Mouse (Mus musculus): ENCODE results near the gene 1700037C18Rik. TPM values are rescaled to one million over a fixed set of nuclear protein-coding genes. Genes with fewer than 3 reads are reported as not detected.

The 1700037C18Rik gene
- 0.76 and 1.4 TPM in 2 replicates for polyA plus RNA-seq (2012)

- TF ChIP-seq GATA1 (IDR thresholded peaks at IDR 0.05; ENCODE audit: low read length): no peak
- no peak for TF ChIP-seq TAL1 (IDR thresholded peaks at IDR 0.05; ENCODE audit: low read length)
- Histone ChIP-seq H3K4me1 (ENCODE audit: control insufficient read depth) (peaks cover 32% of the 10 kb centered on the region), H3K9me3 (ENCODE audit: control insufficient read depth, low read length) (no peaks in the 10 kb centered on the region), H3K27me3 (ENCODE audit: control insufficient read depth) (no peaks in the 10 kb centered on the region), H3K4me3 (replicated peaks) (peak within 1 kb of the TSS; percentile 81), H3K36me3 (ENCODE audit: control insufficient read depth) (peaks cover 47% of the 10 kb centered on the region)
These were observed at the start of gene 1700037C18Rik, which contains the start of gene Cluap1 for GRCm38 (mm10) chr16:3908537-3909111. Gene 1700037C18Rik (minus strand): TSS chr16:3908689. Gene Cluap1 (plus strand): TSS chr16:3908801.

- no peaks in the 10 kb centered on the region for H3K27me3 ChIP-seq (ENCODE audit: control insufficient read depth)
- no peaks in the 10 kb centered on the region for H3K9me3 ChIP-seq (ENCODE audit: control insufficient read depth, low read length)
- H3K4me1 ChIP-seq (ENCODE audit: control insufficient read depth): no peaks in the 10 kb centered on the region
- no peaks in the 10 kb centered on the region for H3K36me3 ChIP-seq (ENCODE audit: control insufficient read depth)
- TF ChIP-seq TAL1 (IDR thresholded peaks at IDR 0.05; ENCODE audit: low read length): no peak
- TF ChIP-seq GATA1 (IDR thresholded peaks at IDR 0.05; ENCODE audit: low read length): no peak
- H3K4me3 ChIP-seq (replicated peaks): no peak overlapping the region
These were observed 47.9 kb upstream of the 1700037C18Rik start for GRCm38 (mm10) chr16:3956369-3956768.

- no peaks in the 10 kb centered on the region for H3K27me3 ChIP-seq (ENCODE audit: control insufficient read depth)
- H3K9me3 ChIP-seq (ENCODE audit: control insufficient read depth, low read length): no peaks in the 10 kb centered on the region
- no peaks in the 10 kb centered on the region for H3K36me3 ChIP-seq (ENCODE audit: control insufficient read depth)
- TF ChIP-seq GATA1 (IDR thresholded peaks at IDR 0.05; ENCODE audit: low read length): no peak
- TF ChIP-seq TAL1 (IDR thresholded peaks at IDR 0.05; ENCODE audit: low read length): no peak
- H3K4me3 ChIP-seq (replicated peaks): no peak overlapping the region
- H3K4me1 ChIP-seq (ENCODE audit: control insufficient read depth): no peaks in the 10 kb centered on the region
These were observed 42.7 kb upstream of the 1700037C18Rik start for GRCm38 (mm10) chr16:3951141-3951540.

GRCm38 (mm10) chr16:3934701-3935100 is 26.2 kb upstream of the 1700037C18Rik start:
- TF ChIP-seq TAL1 (IDR thresholded peaks at IDR 0.05; ENCODE audit: low read length) (no peak), GATA1 (IDR thresholded peaks at IDR 0.05; ENCODE audit: low read length) (no peak)
- Histone ChIP-seq H3K36me3 (ENCODE audit: control insufficient read depth) (peaks cover 65% of the 10 kb centered on the region), H3K4me1 (ENCODE audit: control insufficient read depth) (no peaks in the 10 kb centered on the region), H3K4me3 (replicated peaks) (no peak overlapping the region), H3K27me3 (ENCODE audit: control insufficient read depth) (no peaks in the 10 kb centered on the region), H3K9me3 (ENCODE audit: control insufficient read depth, low read length) (no peaks in the 10 kb centered on the region)

- H3K9me3 ChIP-seq (ENCODE audit: control insufficient read depth, low read length): no peaks in the 10 kb centered on the region
- no peaks in the 10 kb centered on the region for H3K27me3 ChIP-seq (ENCODE audit: control insufficient read depth)
- H3K4me1 ChIP-seq (ENCODE audit: control insufficient read depth): no peaks in the 10 kb centered on the region
- TF ChIP-seq TAL1 (IDR thresholded peaks at IDR 0.05; ENCODE audit: low read length): no peak
- TF ChIP-seq GATA1 (IDR thresholded peaks at IDR 0.05; ENCODE audit: low read length): no peak
- peaks cover 65% of the 10 kb centered on the region for H3K36me3 ChIP-seq (ENCODE audit: control insufficient read depth)
- H3K4me3 ChIP-seq (replicated peaks): no peak overlapping the region
These were observed 25.6 kb upstream of the 1700037C18Rik start for GRCm38 (mm10) chr16:3934091-3934490.

- H3K27me3 ChIP-seq (ENCODE audit: control insufficient read depth): no peaks in the 10 kb centered on the region
- H3K9me3 ChIP-seq (ENCODE audit: control insufficient read depth, low read length): no peaks in the 10 kb centered on the region
- no peaks in the 10 kb centered on the region for H3K4me1 ChIP-seq (ENCODE audit: control insufficient read depth)
- TF ChIP-seq TAL1 (IDR thresholded peaks at IDR 0.05; ENCODE audit: low read length): no peak
- TF ChIP-seq GATA1 (IDR thresholded peaks at IDR 0.05; ENCODE audit: low read length): no peak
- no peak overlapping the region for H3K4me3 ChIP-seq (replicated peaks)
- H3K36me3 ChIP-seq (ENCODE audit: control insufficient read depth): peaks cover 63% of the 10 kb centered on the region
These were observed 25.0 kb upstream of the 1700037C18Rik start for GRCm38 (mm10) chr16:3933536-3933935.

GRCm38 (mm10) chr16:3929151-3929550 is 20.7 kb upstream of the 1700037C18Rik start:
- TF ChIP-seq TAL1 (IDR thresholded peaks at IDR 0.05; ENCODE audit: low read length): no peak
- no peak for TF ChIP-seq GATA1 (IDR thresholded peaks at IDR 0.05; ENCODE audit: low read length)
- no peak overlapping the region for H3K4me3 ChIP-seq (replicated peaks)
- H3K4me1 ChIP-seq (ENCODE audit: control insufficient read depth): no peaks in the 10 kb centered on the region
- H3K27me3 ChIP-seq (ENCODE audit: control insufficient read depth): no peaks in the 10 kb centered on the region
- peaks cover 52% of the 10 kb centered on the region for H3K36me3 ChIP-seq (ENCODE audit: control insufficient read depth)
- peaks cover 3% of the 10 kb centered on the region; the same call in 1 of the 2 replicates for H3K9me3 ChIP-seq (ENCODE audit: control insufficient read depth, low read length)

GRCm38 (mm10) chr16:3928582-3928981 is 20.1 kb upstream of the 1700037C18Rik start:
- H3K4me1 ChIP-seq (ENCODE audit: control insufficient read depth): no peaks in the 10 kb centered on the region
- no peak for TF ChIP-seq TAL1 (IDR thresholded peaks at IDR 0.05; ENCODE audit: low read length)
- no peak for TF ChIP-seq GATA1 (IDR thresholded peaks at IDR 0.05; ENCODE audit: low read length)
- peaks cover 3% of the 10 kb centered on the region; the same call in 1 of the 2 replicates for H3K9me3 ChIP-seq (ENCODE audit: control insufficient read depth, low read length)
- H3K27me3 ChIP-seq (ENCODE audit: control insufficient read depth): no peaks in the 10 kb centered on the region
- H3K4me3 ChIP-seq (replicated peaks): no peak overlapping the region
- H3K36me3 ChIP-seq (ENCODE audit: control insufficient read depth): peaks cover 52% of the 10 kb centered on the region

GRCm38 (mm10) chr16:3923966-3924365 is 15.5 kb upstream of the 1700037C18Rik start:
- no peaks in the 10 kb centered on the region for H3K4me1 ChIP-seq (ENCODE audit: control insufficient read depth)
- no peak overlapping the region for H3K4me3 ChIP-seq (replicated peaks)
- peaks cover 3% of the 10 kb centered on the region; the same call in 1 of the 2 replicates for H3K9me3 ChIP-seq (ENCODE audit: control insufficient read depth, low read length)
- H3K36me3 ChIP-seq (ENCODE audit: control insufficient read depth): peaks cover 52% of the 10 kb centered on the region
- no peaks in the 10 kb centered on the region for H3K27me3 ChIP-seq (ENCODE audit: control insufficient read depth)
- no peak for TF ChIP-seq GATA1 (IDR thresholded peaks at IDR 0.05; ENCODE audit: low read length)

GRCm38 (mm10) chr16:3923515-3923914 is 15.0 kb upstream of the 1700037C18Rik start:
- TF ChIP-seq TAL1 (IDR thresholded peaks at IDR 0.05; ENCODE audit: low read length) (no peak), GATA1 (IDR thresholded peaks at IDR 0.05; ENCODE audit: low read length) (no peak)
- H3K4me3 ChIP-seq (replicated peaks): no peak overlapping the region
- H3K36me3 ChIP-seq (ENCODE audit: control insufficient read depth): peaks cover 49% of the 10 kb centered on the region
- H3K27me3 ChIP-seq (ENCODE audit: control insufficient read depth): no peaks in the 10 kb centered on the region
- peaks cover 3% of the 10 kb centered on the region; the same call in 1 of the 2 replicates for H3K9me3 ChIP-seq (ENCODE audit: control insufficient read depth, low read length)
- H3K4me1 ChIP-seq (ENCODE audit: control insufficient read depth): no peaks in the 10 kb centered on the region

Data from erythroblast, embryonic 14.5 days (primary cell).